Mouse (Mus musculus) lung, postnatal 10 days (tissue): ENCODE measurements around the gene Gcnt4.
"Not testable (repeated sequence)": the region's sequence is repeated elsewhere in the genome, so short reads cannot be mapped to it uniquely, and the experiment has no call there.

Experiments
- DNase-seq: peaks from one replicate; pipeline ENCODE4 v3.0.0; 2021

Gene Gcnt4

DNA sequence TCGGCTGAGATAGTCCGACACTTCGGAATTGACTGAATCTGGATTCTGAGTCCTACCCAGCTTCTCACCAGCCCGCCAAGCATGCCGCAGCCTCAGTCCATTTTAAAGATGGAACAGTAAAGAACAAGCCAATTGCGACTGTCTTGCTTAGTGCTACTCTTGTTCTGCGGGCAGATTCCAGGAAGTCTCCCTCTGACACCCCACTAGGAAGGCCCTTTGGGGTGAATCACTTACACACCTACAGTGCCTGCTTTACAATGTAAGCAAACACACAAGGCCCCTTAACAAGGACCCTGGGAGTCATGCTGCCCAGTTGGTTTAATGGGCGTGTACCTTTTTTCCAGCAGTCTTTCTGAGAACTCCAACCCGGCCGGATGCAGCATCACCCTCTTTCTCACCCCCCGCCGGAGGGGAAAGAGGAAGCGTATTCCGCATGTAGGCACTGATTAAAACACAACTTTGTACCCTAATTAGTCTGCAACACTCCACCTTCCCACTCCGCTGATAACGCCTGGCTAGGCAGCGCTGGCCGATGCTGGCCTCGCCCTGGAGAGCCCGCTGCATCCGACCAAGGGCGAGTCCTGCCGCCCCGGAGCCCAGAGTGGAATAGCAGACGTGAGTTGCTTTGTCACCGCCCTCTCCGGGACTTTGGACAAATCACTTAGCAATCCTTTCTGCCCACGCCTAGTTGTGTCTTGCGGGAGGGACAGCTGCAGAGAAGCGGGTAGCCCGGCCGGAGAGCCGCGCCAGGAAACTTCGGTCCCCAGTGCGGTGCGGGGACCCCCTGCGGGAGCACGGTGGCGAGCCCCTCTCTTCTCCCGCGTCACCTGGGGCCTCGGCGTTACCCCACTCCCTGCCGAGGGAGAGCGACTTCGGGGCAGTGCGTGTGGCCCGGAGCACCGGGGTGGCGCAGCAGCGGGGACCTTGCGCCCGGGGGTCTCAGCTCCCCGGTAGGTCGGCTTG is at the start of gene Gcnt4:
Gene Gcnt4, plus strand, starts transcription at position 691 of the 963 bp plus-strand sequence.
- DNase-seq: peak; percentile 66

- no peak for DNase-seq
These were observed 46.0 kb upstream of the Gcnt4 start for GRCm38 (mm10) chr13:96878220-96879057.

GRCm38 (mm10) chr13:96884534-96884933 is 40.0 kb upstream of the Gcnt4 start:
- no peak for DNase-seq

GRCm38 (mm10) chr13:96889985-96890384 is 34.5 kb upstream of the Gcnt4 start:
- no peak for DNase-seq

DNA sequence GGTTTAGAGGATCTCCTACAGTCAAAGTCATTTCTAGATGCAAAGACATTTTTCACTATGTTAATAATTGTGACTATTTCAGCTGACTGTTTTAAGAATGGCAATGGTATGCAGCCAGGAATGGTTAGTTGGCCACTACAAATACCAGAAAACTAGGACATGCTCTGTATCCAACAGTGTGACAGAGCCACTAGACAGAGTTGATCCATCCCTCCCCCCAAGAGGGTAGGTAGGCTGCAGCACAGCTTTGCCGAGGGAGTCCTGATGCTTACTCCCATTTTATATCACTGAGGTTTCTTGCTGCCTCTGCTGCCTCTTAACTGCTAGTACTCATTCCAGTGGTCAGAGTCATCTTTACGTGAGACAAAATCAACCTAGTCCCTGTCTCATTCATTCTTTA is 29.3 kb upstream of the Gcnt4 start:
- no peak for DNase-seq

GRCm38 (mm10) chr13:96906717-96907116 is 17.8 kb upstream of the Gcnt4 start:
- DNase-seq: no peak

- no peak for DNase-seq
These were observed 13.3 kb upstream of the Gcnt4 start for GRCm38 (mm10) chr13:96911202-96911601.

GRCm38 (mm10) chr13:96923134-96923533 is 1.4 kb upstream of the Gcnt4 start:
- DNase-seq: not testable (repeated sequence)

- peak; percentile 10 for DNase-seq
These were observed 676 bp downstream of the Gcnt4 start for GRCm38 (mm10) chr13:96924985-96925745.

- no peak for DNase-seq
These were observed 1.7 kb downstream of the Gcnt4 start for GRCm38 (mm10) chr13:96925991-96926725.

DNA sequence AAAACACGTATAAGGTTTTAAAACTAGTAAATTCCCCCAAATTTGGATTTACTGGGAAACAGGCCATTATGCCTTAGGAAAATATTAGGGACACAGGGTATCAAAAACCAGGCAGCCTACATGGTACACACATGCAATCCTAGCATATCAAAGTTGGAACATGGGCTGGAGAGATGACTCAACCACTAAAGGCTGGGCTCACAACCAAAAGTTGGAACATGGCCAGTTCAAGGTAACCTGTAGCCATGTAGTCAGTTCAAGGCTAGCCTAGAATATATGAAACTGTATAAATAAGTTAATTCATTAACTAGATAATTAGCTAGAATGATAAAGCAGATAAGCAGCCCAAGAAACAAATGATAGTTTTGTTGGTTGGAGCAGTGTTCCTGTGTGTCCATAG is 3.3 kb downstream of the Gcnt4 start:
- DNase-seq: no peak

DNA sequence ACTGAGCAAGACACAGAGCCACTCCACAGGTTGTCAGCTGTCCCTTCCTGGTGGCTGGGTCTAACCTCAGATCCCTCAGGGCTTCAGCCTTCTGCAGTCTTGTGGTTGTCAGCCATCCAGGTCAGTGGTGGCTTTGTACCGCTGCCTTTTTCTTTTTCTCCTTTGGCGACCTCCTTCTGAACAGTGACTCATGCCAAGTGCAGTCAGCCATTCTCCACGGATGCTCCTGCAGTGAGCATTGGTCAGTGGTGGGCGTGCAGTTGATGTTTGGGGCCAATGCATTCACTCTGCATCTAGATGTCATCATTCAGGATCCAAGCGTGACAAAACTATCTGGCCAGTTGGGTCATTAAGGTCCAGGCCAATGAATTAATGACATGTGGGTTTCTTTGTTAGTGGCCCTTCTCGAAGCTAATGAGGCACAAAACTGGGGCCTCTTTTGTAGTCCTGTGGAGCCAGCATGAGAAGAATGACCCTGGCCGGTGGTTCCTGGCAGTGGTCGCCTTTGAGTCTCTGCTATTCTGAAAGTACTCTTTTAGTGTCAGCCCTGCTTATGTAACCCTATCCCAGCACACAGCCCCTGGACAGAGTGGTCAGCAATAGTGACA is 4.0 kb downstream of the Gcnt4 start:
- no peak for DNase-seq

DNA sequence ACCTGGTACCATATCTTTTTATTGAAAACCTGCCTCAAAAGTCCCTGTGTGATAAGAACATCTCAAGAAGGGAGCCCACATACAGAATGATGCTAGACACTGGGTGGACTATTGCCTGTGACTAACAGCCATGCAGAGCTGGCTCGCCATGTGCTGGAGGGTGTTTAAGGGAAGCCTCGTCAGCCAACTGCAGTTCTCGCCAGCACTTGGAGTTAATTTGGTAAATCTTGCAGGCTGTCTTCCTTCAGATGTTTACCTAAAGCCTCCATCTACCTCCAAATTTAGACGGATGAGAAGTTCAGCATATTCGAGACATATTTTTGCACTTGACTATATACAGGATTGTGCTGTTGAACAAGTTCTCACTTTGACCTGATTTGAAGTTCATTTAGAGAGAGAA is 8.3 kb downstream of the Gcnt4 start:
- no peak for DNase-seq

DNA sequence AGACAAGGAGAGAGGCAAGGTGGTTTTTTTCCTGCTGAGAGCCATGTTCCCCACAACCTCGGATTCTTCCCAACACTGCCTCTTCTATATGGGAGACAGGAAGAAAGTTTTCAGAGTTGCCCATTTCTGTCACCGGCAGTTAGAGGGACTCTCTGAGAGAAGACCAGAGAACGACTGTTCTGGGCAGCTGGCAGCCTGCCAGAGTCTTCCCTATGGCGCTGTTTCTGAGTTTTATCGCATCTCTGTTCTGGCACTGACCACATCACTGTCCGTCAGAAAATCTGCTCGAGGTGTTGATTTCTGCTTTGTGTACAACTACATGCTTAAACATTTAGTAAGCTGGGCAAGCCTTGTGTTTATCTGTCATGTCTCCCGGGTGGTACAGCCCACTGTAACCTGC is 8.9 kb downstream of the Gcnt4 start:
- no peak for DNase-seq

DNA sequence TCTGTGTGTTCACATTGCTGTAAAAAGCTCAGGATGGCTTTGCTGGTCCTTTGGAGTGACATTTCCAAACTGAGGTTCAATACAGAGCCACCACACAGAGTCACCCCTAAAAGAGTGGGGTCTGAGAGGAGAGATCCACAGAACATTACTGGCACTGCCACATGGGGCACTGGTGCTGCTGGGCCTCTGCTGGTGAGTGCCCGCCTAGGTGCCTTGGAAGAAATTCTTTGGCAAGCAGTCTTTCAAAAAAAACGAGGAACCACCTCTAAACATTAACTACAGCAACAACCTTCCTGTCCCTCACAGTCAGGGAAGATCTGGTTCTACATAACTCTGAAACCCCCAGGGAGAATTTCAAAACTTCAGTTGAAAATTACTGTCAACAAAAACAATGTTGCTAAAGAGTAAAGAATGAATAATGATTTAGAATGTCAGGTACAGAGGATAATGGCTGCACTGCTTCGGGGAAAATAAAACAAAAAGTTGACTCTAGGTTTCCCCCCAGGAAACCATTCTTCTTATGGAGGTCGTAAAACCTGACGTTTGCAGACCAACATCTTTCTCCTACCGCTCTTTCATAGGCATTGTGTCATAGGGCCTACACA is 11.8 kb downstream of the Gcnt4 start:
- no peak for DNase-seq

GRCm38 (mm10) chr13:96937059-96937558 is 12.6 kb downstream of the Gcnt4 start:
- no peak for DNase-seq

DNA sequence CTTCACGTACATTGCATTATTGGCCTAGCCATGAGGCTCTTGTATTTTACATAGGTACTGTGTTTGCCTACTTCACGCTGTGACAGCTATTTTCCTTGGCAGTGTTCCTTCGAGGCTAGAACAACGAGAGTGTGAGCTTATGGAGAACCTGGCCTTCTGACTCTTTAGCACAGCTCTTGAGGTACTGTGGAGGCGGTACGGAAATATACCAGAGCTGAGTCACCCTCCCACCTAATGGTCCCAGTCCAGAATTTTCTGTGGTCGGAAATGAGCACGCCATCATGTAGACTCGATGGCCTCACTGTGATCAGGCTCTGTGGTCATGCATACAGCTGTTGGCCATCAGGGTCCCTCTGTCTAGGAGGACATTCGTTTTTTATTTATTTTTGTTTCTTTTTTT is 15.2 kb downstream of the Gcnt4 start:
- no peak for DNase-seq

- DNase-seq: not testable (repeated sequence)
These were observed 17.0 kb downstream of the Gcnt4 start for GRCm38 (mm10) chr13:96941481-96941880.

GRCm38 (mm10) chr13:96943571-96943970 is 19.1 kb downstream of the Gcnt4 start:
- DNase-seq: peak; percentile 45

DNA sequence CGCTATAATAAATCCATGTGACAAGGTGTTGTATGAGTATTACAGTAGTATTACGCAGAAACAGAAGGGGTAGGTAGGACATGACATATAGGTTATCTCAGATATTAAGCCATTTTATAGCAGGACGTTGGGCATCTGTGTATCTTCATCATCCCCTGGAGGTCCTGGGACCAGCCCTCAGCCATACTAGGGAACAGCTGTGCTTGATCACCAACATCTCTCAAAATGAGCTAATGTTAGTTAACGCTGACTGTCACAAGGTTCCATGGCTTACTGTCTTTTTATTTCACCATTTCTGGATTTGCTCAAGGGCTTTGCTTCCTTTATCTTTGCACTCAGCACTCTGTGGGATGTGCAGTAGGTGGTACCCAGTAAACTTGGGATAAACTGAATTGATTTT is 21.3 kb downstream of the Gcnt4 start:
- DNase-seq: no peak

GRCm38 (mm10) chr13:96947722-96948121 is 23.2 kb downstream of the Gcnt4 start:
- no peak for DNase-seq
